Mouse (Mus musculus): ENCODE data around the gene Tmem131. TPM values are rescaled to one million over a fixed set of nuclear protein-coding genes. Genes with fewer than 3 reads are reported as not detected.

Gene Tmem131
- polyA plus RNA-seq, 1 experiment from 2014 or later = 6.8 TPM

DNA sequence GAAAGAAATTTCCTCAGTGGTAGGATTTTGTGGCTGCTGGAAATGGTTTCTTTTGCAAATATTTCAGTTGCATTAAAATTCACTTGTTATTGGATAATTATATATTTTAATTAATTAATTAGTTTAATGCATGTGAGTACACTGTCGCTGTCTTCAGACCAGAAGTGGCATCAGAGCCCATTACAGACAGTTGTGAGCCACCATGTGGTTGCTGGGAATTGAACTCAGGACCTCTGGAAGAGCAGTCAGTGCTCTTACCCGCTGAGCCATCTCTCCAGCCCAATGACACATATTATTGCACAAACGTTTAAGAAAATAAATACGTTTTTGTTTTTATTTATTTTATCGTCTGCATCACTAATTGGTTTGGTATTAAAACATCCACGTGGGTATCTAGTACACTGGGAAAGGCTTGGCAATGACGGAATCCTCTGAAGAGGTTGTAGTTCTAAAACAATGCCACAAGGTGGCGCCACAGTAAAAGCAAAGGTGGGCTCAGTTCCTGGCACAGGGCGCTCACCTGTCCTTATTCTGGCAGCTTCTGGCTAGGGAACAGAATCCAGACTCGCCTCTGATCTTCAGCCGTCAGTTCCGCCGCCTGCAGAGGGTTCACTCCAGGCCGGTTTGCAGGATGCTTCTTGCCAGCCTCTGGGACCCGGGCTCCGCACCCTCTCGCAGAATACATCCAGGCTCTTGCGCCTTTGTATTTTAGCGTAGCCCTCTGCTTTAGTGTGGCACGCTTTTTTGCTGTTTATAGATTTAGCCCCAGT lies 158.9 kb downstream of the Tmem131 start:
- peak overlapping the region; percentile 94 for H3K4me2 ChIP-seq (replicated peaks; ENCODE audit: low read depth)
- ATAC-seq (ENCODE audit: low FRiP score, low TSS enrichment) (peak; percentile 73), DNase-seq (ENCODE audit: low spot score) (peak; percentile 86)
- H3K4me3 ChIP-seq (ENCODE audit: low read depth, low read length) = peak overlapping the region; percentile 44
- TF ChIP-seq EP300 (optimal IDR thresholded peaks at IDR 0.05) (no peak), CTCF (IDR thresholded peaks at IDR 0.05; ENCODE audit: low read depth) (peak; percentile 93)
- no peaks in the 10 kb centered on the region for H3K9me3 ChIP-seq (ENCODE audit: control insufficient read depth, low read length)
- WGBS = 3% methylated on average over 20 of the region's 20 CpGs
- no peaks in the 10 kb centered on the region for H3K27me3 ChIP-seq (ENCODE audit: control insufficient read depth, insufficient read depth, low read length)
- H3K4me1 ChIP-seq (replicated peaks; ENCODE audit: control insufficient read depth, insufficient read depth) = no peaks in the 10 kb centered on the region; the same call in 1 of the 2 replicates
- peak overlapping the region; percentile 52 for H3K9ac ChIP-seq (ENCODE audit: low read length)
- H3K27ac ChIP-seq (replicated peaks) = no peak overlapping the region
- no peaks in the 10 kb centered on the region for H3K36me3 ChIP-seq (ENCODE audit: control insufficient read depth, insufficient read depth, low read length)

GRCm38 (mm10) chr1:36782476-36782875 lies 161.0 kb downstream of the Tmem131 start:
- H3K4me2 ChIP-seq (replicated peaks; ENCODE audit: low read depth) = no peak overlapping the region
- ATAC-seq (ENCODE audit: low FRiP score, low TSS enrichment) (no peak), DNase-seq (ENCODE audit: low spot score) (no peak)
- no peaks in the 10 kb centered on the region; the same call in 1 of the 2 replicates for H3K4me1 ChIP-seq (replicated peaks; ENCODE audit: control insufficient read depth, insufficient read depth)
- no peak overlapping the region for H3K4me3 ChIP-seq (ENCODE audit: low read depth, low read length)
- no peaks in the 10 kb centered on the region for H3K27me3 ChIP-seq (ENCODE audit: control insufficient read depth, insufficient read depth, low read length)
- H3K27ac ChIP-seq (replicated peaks) = no peak overlapping the region
- no peaks in the 10 kb centered on the region for H3K9me3 ChIP-seq (ENCODE audit: control insufficient read depth, low read length)
- no peaks in the 10 kb centered on the region for H3K36me3 ChIP-seq (ENCODE audit: control insufficient read depth, insufficient read depth, low read length)
- no peak for TF ChIP-seq EP300 (optimal IDR thresholded peaks at IDR 0.05)
- peak; percentile 15; the same call in 1 of the 2 replicates for TF ChIP-seq CTCF (IDR thresholded peaks at IDR 0.05; ENCODE audit: low read depth)
- WGBS = 71% methylated on average over 11 of the region's 11 CpGs
- H3K9ac ChIP-seq (ENCODE audit: low read length) = no peak overlapping the region

DNA sequence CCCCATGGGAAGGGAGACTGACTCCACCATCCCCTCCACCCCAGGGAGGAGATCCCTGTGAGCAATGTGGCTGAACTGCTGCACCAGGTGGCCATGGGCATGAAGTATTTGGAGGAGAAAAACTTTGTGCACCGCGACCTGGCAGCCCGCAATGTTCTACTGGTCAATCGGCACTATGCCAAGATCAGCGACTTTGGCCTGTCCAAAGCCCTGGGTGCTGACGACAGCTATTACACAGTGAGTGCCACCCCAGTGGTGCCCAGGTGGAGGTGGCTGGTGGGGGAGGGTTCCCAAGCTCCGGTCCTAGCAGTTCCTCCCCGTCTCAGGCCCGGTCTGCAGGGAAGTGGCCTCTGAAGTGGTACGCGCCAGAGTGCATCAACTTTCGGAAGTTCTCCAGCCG lies 162.7 kb downstream of the Tmem131 start:
- Histone ChIP-seq H3K4me3 (ENCODE audit: low read depth, low read length) (no peak overlapping the region), H3K4me1 (replicated peaks; ENCODE audit: control insufficient read depth, insufficient read depth) (no peaks in the 10 kb centered on the region; the same call in 1 of the 2 replicates), H3K36me3 (ENCODE audit: control insufficient read depth, insufficient read depth, low read length) (no peaks in the 10 kb centered on the region), H3K9me3 (ENCODE audit: control insufficient read depth, low read length) (no peaks in the 10 kb centered on the region), H3K27ac (replicated peaks) (no peak overlapping the region), H3K27me3 (ENCODE audit: control insufficient read depth, insufficient read depth, low read length) (no peaks in the 10 kb centered on the region), H3K9ac (ENCODE audit: low read length) (no peak overlapping the region), H3K4me2 (replicated peaks; ENCODE audit: low read depth) (no peak overlapping the region)
- 86% methylated on average over 13 of the region's 13 CpGs for WGBS
- TF ChIP-seq CTCF (IDR thresholded peaks at IDR 0.05; ENCODE audit: low read depth) (no peak), EP300 (optimal IDR thresholded peaks at IDR 0.05) (no peak)
- no peak for ATAC-seq (ENCODE audit: low FRiP score, low TSS enrichment)
- no peak for DNase-seq (ENCODE audit: low spot score)

- no peaks in the 10 kb centered on the region for H3K4me1 ChIP-seq (replicated peaks; ENCODE audit: control insufficient read depth, insufficient read depth)
- no peaks in the 10 kb centered on the region for H3K9me3 ChIP-seq (ENCODE audit: control insufficient read depth, low read length)
- no peak overlapping the region for H3K9ac ChIP-seq (ENCODE audit: low read length)
- no peaks in the 10 kb centered on the region for H3K36me3 ChIP-seq (ENCODE audit: control insufficient read depth, insufficient read depth, low read length)
- WGBS = 72% methylated on average over 9 of the region's 9 CpGs
- H3K27ac ChIP-seq (replicated peaks) = no peak overlapping the region
- no peak overlapping the region for H3K4me2 ChIP-seq (replicated peaks; ENCODE audit: low read depth)
- H3K4me3 ChIP-seq (ENCODE audit: low read depth, low read length) = no peak overlapping the region
- TF ChIP-seq CTCF (IDR thresholded peaks at IDR 0.05; ENCODE audit: low read depth) (no peak), EP300 (optimal IDR thresholded peaks at IDR 0.05) (no peak)
- DNase-seq (ENCODE audit: low spot score) = peak; percentile 68
- no peaks in the 10 kb centered on the region for H3K27me3 ChIP-seq (ENCODE audit: control insufficient read depth, insufficient read depth, low read length)
- ATAC-seq (ENCODE audit: low FRiP score, low TSS enrichment) = peak; percentile 90
Measured at GRCm38 (mm10) chr1:36772198-36772934, 171.1 kb downstream of the Tmem131 start.

DNA sequence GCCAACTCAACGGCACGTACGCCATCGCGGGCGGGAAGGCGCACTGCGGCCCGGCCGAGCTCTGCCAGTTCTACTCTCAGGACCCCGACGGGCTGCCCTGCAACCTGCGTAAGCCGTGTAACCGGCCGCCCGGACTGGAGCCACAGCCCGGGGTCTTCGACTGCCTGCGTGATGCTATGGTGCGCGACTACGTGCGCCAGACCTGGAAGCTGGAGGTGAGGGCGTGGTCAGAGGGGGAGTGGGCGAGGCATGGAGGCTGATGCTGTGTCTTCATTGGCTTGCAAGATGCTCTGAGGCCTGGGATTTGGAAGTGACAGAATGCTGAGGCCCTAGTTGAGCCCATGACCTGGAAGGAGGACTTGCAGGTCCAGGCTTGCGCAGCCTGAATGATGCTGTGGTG lies 172.5 kb downstream of the Tmem131 start:
- TF ChIP-seq EP300 (optimal IDR thresholded peaks at IDR 0.05) (no peak), CTCF (IDR thresholded peaks at IDR 0.05; ENCODE audit: low read depth) (no peak)
- H3K9me3 ChIP-seq (ENCODE audit: control insufficient read depth, low read length) = no peaks in the 10 kb centered on the region
- ATAC-seq (ENCODE audit: low FRiP score, low TSS enrichment) (no peak), DNase-seq (ENCODE audit: low spot score) (no peak)
- H3K4me2 ChIP-seq (replicated peaks; ENCODE audit: low read depth) = peak overlapping the region; percentile 42
- H3K9ac ChIP-seq (ENCODE audit: low read length) = no peak overlapping the region
- no peaks in the 10 kb centered on the region for H3K27me3 ChIP-seq (ENCODE audit: control insufficient read depth, insufficient read depth, low read length)
- no peak overlapping the region for H3K27ac ChIP-seq (replicated peaks)
- H3K4me1 ChIP-seq (replicated peaks; ENCODE audit: control insufficient read depth, insufficient read depth) = no peaks in the 10 kb centered on the region
- H3K36me3 ChIP-seq (ENCODE audit: control insufficient read depth, insufficient read depth, low read length) = no peaks in the 10 kb centered on the region
- 21% methylated on average over 27 of the region's 27 CpGs for WGBS
- H3K4me3 ChIP-seq (ENCODE audit: low read depth, low read length) = peak overlapping the region; percentile 4; the same call in 1 of the 2 replicates

- H3K9me3 ChIP-seq (ENCODE audit: control insufficient read depth, low read length) = no peaks in the 10 kb centered on the region
- ATAC-seq (ENCODE audit: low FRiP score, low TSS enrichment) (no peak), DNase-seq (ENCODE audit: low spot score) (no peak)
- no peak for TF ChIP-seq CTCF (IDR thresholded peaks at IDR 0.05; ENCODE audit: low read depth)
- no peak for TF ChIP-seq EP300 (optimal IDR thresholded peaks at IDR 0.05)
- H3K9ac ChIP-seq (ENCODE audit: low read length) = no peak overlapping the region
- H3K4me3 ChIP-seq (ENCODE audit: low read depth, low read length) = no peak overlapping the region
- no peaks in the 10 kb centered on the region for H3K4me1 ChIP-seq (replicated peaks; ENCODE audit: control insufficient read depth, insufficient read depth)
- no peak overlapping the region for H3K27ac ChIP-seq (replicated peaks)
- H3K27me3 ChIP-seq (ENCODE audit: control insufficient read depth, insufficient read depth, low read length) = no peaks in the 10 kb centered on the region
- WGBS = 83% methylated on average over 1 of the region's 1 CpGs
- H3K36me3 ChIP-seq (ENCODE audit: control insufficient read depth, insufficient read depth, low read length) = no peaks in the 10 kb centered on the region
- H3K4me2 ChIP-seq (replicated peaks; ENCODE audit: low read depth) = no peak overlapping the region
Measured at GRCm38 (mm10) chr1:36769951-36770350, 173.5 kb downstream of the Tmem131 start.

Measured in stomach, postnatal 0 days (tissue).